Mouse (Mus musculus) CD4-positive, CD25-positive, alpha-beta regulatory T cell (primary cell): ENCODE data around the gene Plac8. TPM values are rescaled to one million over a fixed set of nuclear protein-coding genes. Genes with fewer than 3 reads are reported as not detected.

Source experiments
- polyA plus RNA-seq: library from polyadenylated mRNA; unstranded; fragments of 100-300 nt; shearing (Covaris generic); gene quantifications from one replicate; pipeline ENCODE4 v1.2.1, GENCODE M21; 2017

Gene Plac8
- polyA plus RNA-seq, result 6.5 TPM

DNA sequence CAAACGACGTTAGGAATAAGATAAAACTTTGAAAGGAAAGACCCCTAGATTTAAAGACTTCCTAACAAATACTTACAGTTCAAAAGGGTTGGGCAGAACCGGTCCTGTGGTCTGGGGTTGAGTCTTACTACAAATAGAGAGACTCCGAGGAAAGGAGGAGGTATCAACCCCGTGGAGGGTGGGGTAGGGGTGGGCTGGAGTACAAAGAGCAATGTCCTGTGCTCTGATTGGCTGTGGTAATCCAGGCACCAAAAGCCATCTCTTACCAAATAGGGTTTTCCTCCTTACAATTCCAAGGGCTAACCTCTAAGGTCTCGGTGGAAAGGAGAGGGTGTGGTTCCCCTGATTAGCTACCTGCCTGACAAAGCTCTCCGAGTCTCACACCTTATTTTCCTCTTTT, at the start of gene Plac8:
TSS of gene Plac8 (minus strand) at position 177 of the 400 bp plus-strand sequence.

DNA sequence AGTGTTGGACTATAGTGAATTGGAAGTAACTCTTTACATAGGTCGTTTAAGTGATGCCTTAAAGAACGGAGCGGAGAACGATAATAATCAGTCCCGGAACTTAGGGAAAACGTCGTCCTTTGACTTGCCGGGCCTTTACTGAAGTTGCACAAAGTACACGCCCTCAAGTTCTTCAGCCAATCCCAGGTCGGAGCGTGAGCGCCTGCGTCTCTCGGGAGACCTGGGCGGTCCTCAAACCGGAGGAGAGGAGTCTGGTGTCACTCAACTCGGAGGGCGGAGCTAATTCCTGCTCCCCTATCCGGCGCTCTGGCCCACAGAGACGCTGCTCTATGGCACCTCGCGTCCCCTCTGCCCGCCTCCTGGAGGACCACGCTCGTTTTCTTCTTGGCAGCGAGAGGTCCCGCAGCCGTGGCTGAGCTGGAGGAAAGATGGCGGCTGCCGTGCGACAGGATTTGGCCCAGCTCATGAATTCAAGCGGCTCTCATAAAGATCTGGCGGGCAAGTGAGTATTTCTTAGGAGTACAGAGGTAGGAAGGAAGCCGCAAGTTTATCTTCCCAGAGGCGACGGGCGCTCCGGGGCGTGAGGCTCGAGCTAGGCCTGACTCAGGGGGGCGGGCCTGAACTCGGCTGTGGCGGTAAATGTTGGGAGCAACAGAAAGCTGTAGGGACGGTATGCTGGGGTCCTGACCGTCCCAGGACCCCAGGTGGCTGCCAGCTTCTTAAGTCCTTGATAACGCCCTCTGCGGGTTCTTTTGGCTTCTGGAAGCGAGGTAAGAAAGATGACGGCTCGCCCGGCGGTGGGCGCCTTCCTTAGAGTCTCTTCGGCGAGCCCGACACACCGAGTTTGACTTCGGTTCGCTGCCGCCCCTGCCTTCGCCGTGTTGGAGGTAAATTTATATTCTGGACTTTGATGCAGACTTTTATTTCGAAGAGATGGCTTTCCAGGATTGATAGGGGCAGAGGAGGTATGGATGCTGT, 53.7 kb downstream of the Plac8 start, which contains the start of gene Cops4:
TSS of gene Cops4 (plus strand) at position 261 of the 978 bp plus-strand sequence.

Other genes with a start within 250 kb of the Plac8 start
- 102 TPM for gene Sec31a, start 156.0 kb downstream of the Plac8 start, polyA plus RNA-seq
- 19.7 TPM for gene Lin54, start 71.6 kb downstream of the Plac8 start, polyA plus RNA-seq
- 108 TPM for gene Cops4, start 53.9 kb downstream of the Plac8 start, polyA plus RNA-seq
- gene Coq2, start 102.9 kb upstream of the Plac8 start, polyA plus RNA-seq, result 43.9 TPM
- 2.5 TPM for gene Hpse, start 147.5 kb upstream of the Plac8 start, polyA plus RNA-seq
- 29.9 TPM for gene Helq, start 226.4 kb upstream of the Plac8 start, polyA plus RNA-seq
- 145 TPM for gene Mrps18c, start 226.4 kb upstream of the Plac8 start, polyA plus RNA-seq
- 34.3 TPM for gene Abraxas1, start 248.7 kb upstream of the Plac8 start, polyA plus RNA-seq